In genomic region chr12:25330004-25330708, GRCm38 (mm10) we compare ENCODE assay signal across 11 mouse cellular contexts.
A peak's percentile ranks its signal among the peaks of the same experiment; 100 is the strongest.
DNase-seq lines count a peak whose midpoint lies in the region; ATAC-seq and TF ChIP-seq lines count a peak whose summit lies in the region.
"Had no signal": no experiment of that assay in that cellular context is flagged by ENCODE, and none has a peak within 500 bp of the region (broad histone marks: within the 10 kb centered on the region; RNA-seq: fewer than 3 reads in every experiment).

No protein-coding gene starts in this region.

- WGBS in liver, postnatal 0 days (ENCODE audit: insufficient replicate concordance): 42% methylated on average over 5 of the region's 5 CpGs
- 63% methylated on average over 5 of the region's 5 CpGs for WGBS in stomach, postnatal 0 days

- TF ChIP-seq EP300 in liver, postnatal 0 days (IDR thresholded peaks at IDR 0.05; ENCODE audit: low read depth): no peak
- no peak for TF ChIP-seq EP300 in stomach, postnatal 0 days (optimal IDR thresholded peaks at IDR 0.05)

- no peak for TF ChIP-seq CTCF in liver, postnatal 0 days (IDR thresholded peaks at IDR 0.05; ENCODE audit: low read depth)
- no peak for TF ChIP-seq CTCF in stomach, postnatal 0 days (IDR thresholded peaks at IDR 0.05; ENCODE audit: low read depth)

- no peak overlapping the region for H3K4me3 ChIP-seq in liver, postnatal 0 days (ENCODE audit: low read depth, low read length)
- no peak overlapping the region for H3K4me3 ChIP-seq in stomach, postnatal 0 days (ENCODE audit: low read depth, low read length)
- H3K4me3 ChIP-seq: erythroblast, embryonic 14.5 days; lung, embryonic 15.5 days had no signal

- H3K9ac ChIP-seq in liver, postnatal 0 days (replicated peaks): no peak overlapping the region
- no peak overlapping the region for H3K9ac ChIP-seq in stomach, postnatal 0 days (ENCODE audit: low read length)
- H3K9ac ChIP-seq: lung, embryonic 15.5 days had no signal

- no peaks in the 10 kb centered on the region for H3K9me3 ChIP-seq in liver, postnatal 0 days (ENCODE audit: low read length)
- H3K9me3 ChIP-seq in stomach, postnatal 0 days (ENCODE audit: control insufficient read depth, low read length): no peaks in the 10 kb centered on the region
- H3K9me3 ChIP-seq: lung, embryonic 15.5 days had no signal

- 0 out of 2 replicates have a peak, but pooled peaks have one; percentile 33 for ATAC-seq in liver, postnatal 0 days
- no peak for ATAC-seq in stomach, postnatal 0 days (ENCODE audit: low FRiP score, low TSS enrichment)

- H3K27ac ChIP-seq in liver, postnatal 0 days (ENCODE audit: low read depth): 0 out of 2 replicates have a peak overlapping the region, but pooled peaks have one; percentile 12
- no peak overlapping the region for H3K27ac ChIP-seq in stomach, postnatal 0 days (replicated peaks)
- H3K27ac ChIP-seq: lung, embryonic 15.5 days had no signal

- DNase-seq in gastrocnemius, postnatal 25 days: peak; percentile 23
- no peak for DNase-seq in gastrocnemius, postnatal 4 days (ENCODE audit: low spot score in 2 of 2)
- peak; percentile 20 for DNase-seq in NIH3T3 (ENCODE audit: low read depth)
- peak; percentile 69 for DNase-seq in heart, adult 8-10 months (ENCODE audit: low spot score)
- DNase-seq in liver, postnatal 0 days: peak; percentile 19
- DNase-seq in thymus, postnatal 14 days: no peak
- no peak for DNase-seq in embryo, embryonic 9.5 days (ENCODE audit: extremely low spot score)
- no peak for DNase-seq in stomach, postnatal 0 days (ENCODE audit: low spot score)
- DNase-seq: kidney, postnatal 10 days had no signal

- H3K4me2 ChIP-seq in liver, postnatal 0 days (ENCODE audit: low read depth, low read length): no peak overlapping the region
- no peak overlapping the region for H3K4me2 ChIP-seq in stomach, postnatal 0 days (replicated peaks; ENCODE audit: low read depth)
- H3K4me2 ChIP-seq: lung, embryonic 15.5 days had no signal

- H3K36me3 ChIP-seq in liver, postnatal 0 days (replicated peaks; ENCODE audit: insufficient read depth, low read length): no peaks in the 10 kb centered on the region
- H3K36me3 ChIP-seq in stomach, postnatal 0 days (ENCODE audit: control insufficient read depth, insufficient read depth, low read length): no peaks in the 10 kb centered on the region
- H3K36me3 ChIP-seq: lung, embryonic 15.5 days had no signal

- no peaks in the 10 kb centered on the region for H3K27me3 ChIP-seq in liver, postnatal 0 days (ENCODE audit: insufficient read depth, low read length)
- H3K27me3 ChIP-seq in stomach, postnatal 0 days (ENCODE audit: control insufficient read depth, insufficient read depth, low read length): no peaks in the 10 kb centered on the region
- H3K27me3 ChIP-seq: lung, embryonic 15.5 days had no signal

- no peaks in the 10 kb centered on the region; the same call in 1 of the 2 replicates for H3K4me1 ChIP-seq in liver, postnatal 0 days (ENCODE audit: insufficient read depth)
- H3K4me1 ChIP-seq in stomach, postnatal 0 days (replicated peaks; ENCODE audit: control insufficient read depth, insufficient read depth): no peaks in the 10 kb centered on the region

Comparison
In these comparisons a context has a peak if more than half of its experiments do, and no peak if none do; other contexts are left out.
1. DNase-seq: peak in gastrocnemius, postnatal 25 days (single experiment), NIH3T3 (single experiment), heart, adult 8-10 months (single experiment) and liver, postnatal 0 days (single experiment); none in gastrocnemius, postnatal 4 days (0 of 2), thymus, postnatal 14 days (single experiment), embryo, embryonic 9.5 days (single experiment) and stomach, postnatal 0 days (single experiment).